34 mouse cellular contexts compared by ENCODE assay signal in genomic region chr6:13186836-13187235, GRCm38 (mm10). TPM values are rescaled to one million over a fixed set of nuclear protein-coding genes. Genes with fewer than 3 reads are reported as not detected.
"Had no signal": no experiment of that assay in that cellular context is flagged by ENCODE, and none has a peak within 500 bp of the region (broad histone marks: within the 10 kb centered on the region; RNA-seq: fewer than 3 reads in every experiment).

No protein-coding gene starts in this region.

- H3K4me1 ChIP-seq: heart, embryonic 10.5 days; heart, embryonic 12.5 days; hindbrain, embryonic 10.5 days; hindbrain, embryonic 12.5 days; intestine, embryonic 15.5 days; limb, embryonic 10.5 days; limb, embryonic 12.5 days; liver, embryonic 13.5 days had no signal

- H3K9me3 ChIP-seq: heart, embryonic 10.5 days; heart, embryonic 12.5 days; hindbrain, embryonic 10.5 days; hindbrain, embryonic 12.5 days; intestine, embryonic 15.5 days; limb, embryonic 10.5 days; limb, embryonic 12.5 days; liver, embryonic 13.5 days had no signal

- H3K4me3 ChIP-seq: gastrocnemius, adult 2 months; heart, embryonic 10.5 days; heart, embryonic 12.5 days; hindbrain, embryonic 10.5 days; hindbrain, embryonic 12.5 days; intestine, embryonic 15.5 days; layer of hippocampus, adult 2 months; left cerebral cortex, adult 2 months; limb, embryonic 10.5 days; limb, embryonic 12.5 days; liver, embryonic 13.5 days had no signal

- ATAC-seq: inflammation-experienced regulatory T-cells, adult 6 months; intestine, embryonic 15.5 days; intestine, postnatal 0 days had no signal

- H3K36me3 ChIP-seq: heart, embryonic 10.5 days; heart, embryonic 12.5 days; hindbrain, embryonic 10.5 days; hindbrain, embryonic 12.5 days; intestine, embryonic 15.5 days; limb, embryonic 10.5 days; limb, embryonic 12.5 days; liver, embryonic 13.5 days had no signal

- H3K9ac ChIP-seq: heart, embryonic 12.5 days; hindbrain, embryonic 12.5 days; hindbrain, embryonic 14.5 days; intestine, embryonic 15.5 days; limb, embryonic 12.5 days; liver, embryonic 13.5 days had no signal

- H3K4me2 ChIP-seq: heart, embryonic 12.5 days; hindbrain, embryonic 12.5 days; hindbrain, embryonic 14.5 days; intestine, embryonic 15.5 days; limb, embryonic 12.5 days; liver, embryonic 11.5 days; liver, embryonic 13.5 days had no signal

- H3K27ac ChIP-seq: gastrocnemius, adult 2 months; heart, embryonic 10.5 days; hindbrain, embryonic 10.5 days; hindbrain, embryonic 12.5 days; hindbrain, embryonic 14.5 days; intestine, embryonic 15.5 days; layer of hippocampus, adult 2 months; left cerebral cortex, adult 2 months; limb, embryonic 10.5 days; limb, embryonic 12.5 days; liver, embryonic 13.5 days had no signal

- DNase-seq: gastrocnemius, adult 2 months; gastrocnemius, postnatal 10 days; gastrocnemius, postnatal 25 days; heart, adult 18-20 months; heart, postnatal 4 days; kidney, adult 18-20 months; kidney, adult 8-10 months; kidney, postnatal 10 days; kidney, postnatal 25 days; kidney, postnatal 4 days; liver; liver, embryonic 13.5 days had no signal

- H3K27me3 ChIP-seq: heart, embryonic 12.5 days; hindbrain, embryonic 12.5 days; intestine, embryonic 15.5 days; limb, embryonic 12.5 days; liver, embryonic 13.5 days had no signal

RNA-seq across cellular contexts. Expression of gene Vwde, which starts 37.9 kb away (rescaled TPM):
- total RNA-seq: gastrocnemius, postnatal 10 days; gastrocnemius, postnatal 25 days; gastrocnemius, postnatal 4 days; granulocyte monocyte progenitor cell, adult 5-6 weeks; heart, adult 18-20 months; heart, adult 8-10 months; heart, postnatal 10 days; heart, postnatal 25 days; heart, postnatal 4 days; layer of hippocampus, adult 2 months; layer of hippocampus, postnatal 25 days; left cerebral cortex, adult 2 months had no signal
- polyA plus RNA-seq: heart, embryonic 12.5 days; heart, embryonic 14.5 days; heart, embryonic 16.5 days; hindbrain, embryonic 12.5 days; intestine, embryonic 15.5 days; intestine, postnatal 0 days; kidney, embryonic 16.5 days had no signal
